Mouse (Mus musculus): ENCODE data around the gene Fastkd5. TPM values are rescaled to one million over a fixed set of nuclear protein-coding genes. Genes with fewer than 3 reads are reported as not detected.

The Fastkd5 gene
- polyA plus RNA-seq, 1 experiment from 2014 or later, result 21.8 TPM

Other genes starting within 250 kb of the Fastkd5 start
- 32.3 and 32.6 TPM in 2 replicates for gene Cpxm1, start 232.5 kb downstream of the Fastkd5 start, polyA plus RNA-seq (2014; fragmentation: Nextera tagmentation; extraction: Ambion mirVana)
- 0.16 TPM in 1 of 2 replicates, not detected in the other for gene Gm28372, start 224.8 kb downstream of the Fastkd5 start, polyA plus RNA-seq (2014; fragmentation: Nextera tagmentation; extraction: Ambion mirVana)
- not detected in 2 replicates for gene 1700020A23Rik, start 224.8 kb downstream of the Fastkd5 start, polyA plus RNA-seq (2014; fragmentation: Nextera tagmentation; extraction: Ambion mirVana)
- gene Tmem239, start 223.5 kb downstream of the Fastkd5 start, polyA plus RNA-seq (2014; fragmentation: Nextera tagmentation; extraction: Ambion mirVana), result 0.17 TPM in 1 of 2 replicates, not detected in the other
- 77.7 and 85.7 TPM in 2 replicates for gene Vps16, start 205.7 kb downstream of the Fastkd5 start, polyA plus RNA-seq (2014; fragmentation: Nextera tagmentation; extraction: Ambion mirVana)
- 7.7 and 9.0 TPM in 2 replicates for gene Pced1a, start 205.3 kb downstream of the Fastkd5 start, polyA plus RNA-seq (2014; fragmentation: Nextera tagmentation; extraction: Ambion mirVana)
- gene Ptpra, start 179.7 kb downstream of the Fastkd5 start, polyA plus RNA-seq (2014; fragmentation: Nextera tagmentation; extraction: Ambion mirVana), result 103 and 105 TPM in 2 replicates
- 77.0 and 85.8 TPM in 2 replicates for gene Mrps26, start 66.3 kb downstream of the Fastkd5 start, polyA plus RNA-seq (2014; fragmentation: Nextera tagmentation; extraction: Ambion mirVana)
- gene Oxt, start 53.9 kb downstream of the Fastkd5 start, polyA plus RNA-seq (2014; fragmentation: Nextera tagmentation; extraction: Ambion mirVana), result 0.48 TPM in 1 of 2 replicates, not detected in the other
- not detected in 2 replicates for gene Avp, start 47.5 kb downstream of the Fastkd5 start, polyA plus RNA-seq (2014; fragmentation: Nextera tagmentation; extraction: Ambion mirVana)
- 19.1 and 21.6 TPM in 2 replicates for gene Ubox5, start within 50 bp of the Fastkd5 start, polyA plus RNA-seq (2014; fragmentation: Nextera tagmentation; extraction: Ambion mirVana)
- 0.84 and 1.1 TPM in 2 replicates for gene Lzts3, start 12.8 kb upstream of the Fastkd5 start, polyA plus RNA-seq (2014; fragmentation: Nextera tagmentation; extraction: Ambion mirVana)
- 44.5 and 44.8 TPM in 2 replicates for gene Ddrgk1, start 34.6 kb upstream of the Fastkd5 start, polyA plus RNA-seq (2014; fragmentation: Nextera tagmentation; extraction: Ambion mirVana)
- gene Itpa, start 37.6 kb upstream of the Fastkd5 start, polyA plus RNA-seq (2014; fragmentation: Nextera tagmentation; extraction: Ambion mirVana), result 143 and 144 TPM in 2 replicates
- gene Slc4a11, start 67.5 kb upstream of the Fastkd5 start, polyA plus RNA-seq (2014; fragmentation: Nextera tagmentation; extraction: Ambion mirVana), result 0.32 and 0.52 TPM in 2 replicates

Data from neural tube, embryonic 11.5 days (tissue).